Mouse (Mus musculus): ENCODE measurements around the gene Zdhhc8.
A peak's percentile ranks its signal among the peaks of the same experiment; 100 is the strongest.
"Not testable (repeated sequence)": the region's sequence is repeated elsewhere in the genome, so short reads cannot be mapped to it uniquely, and the experiment has no call there.

The Zdhhc8 gene

GRCm38 (mm10) chr16:18230617-18231016 lies 4.3 kb downstream of the Zdhhc8 start:
- DNase-seq: no peak

GRCm38 (mm10) chr16:18229622-18230021 lies 5.3 kb downstream of the Zdhhc8 start:
- peak; percentile 69 to 79 for DNase-seq

GRCm38 (mm10) chr16:18228856-18229255 lies 6.1 kb downstream of the Zdhhc8 start:
- peak; percentile 72 to 75 for DNase-seq

- DNase-seq: no peak
Measured at GRCm38 (mm10) chr16:18227897-18228422, 7.0 kb downstream of the Zdhhc8 start.

- DNase-seq: no peak
Measured at GRCm38 (mm10) chr16:18227187-18227586, 7.7 kb downstream of the Zdhhc8 start.

- no peak for DNase-seq
Measured at GRCm38 (mm10) chr16:18222188-18222587, 12.7 kb downstream of the Zdhhc8 start.

- DNase-seq: no peak
Measured at GRCm38 (mm10) chr16:18221543-18221898, 13.4 kb downstream of the Zdhhc8 start.

GRCm38 (mm10) chr16:18220856-18221542 lies 13.9 kb downstream of the Zdhhc8 start:
- DNase-seq: no peak

- no peak for DNase-seq
Measured at GRCm38 (mm10) chr16:18220001-18220400, 14.9 kb downstream of the Zdhhc8 start.

- no peak for DNase-seq
Measured at GRCm38 (mm10) chr16:18218580-18218996, 16.3 kb downstream of the Zdhhc8 start.

GRCm38 (mm10) chr16:18217579-18217978 lies 17.4 kb downstream of the Zdhhc8 start, which contains the start of gene Ccdc188:
Gene Ccdc188, plus strand, starts transcription at chr16:18217879.
- no peak for DNase-seq

GRCm38 (mm10) chr16:18214858-18215257 lies 20.1 kb downstream of the Zdhhc8 start:
- no peak for DNase-seq

GRCm38 (mm10) chr16:18213689-18214088 lies 21.2 kb downstream of the Zdhhc8 start:
- no peak for DNase-seq

- DNase-seq: peak; percentile 95 to 98
Measured at GRCm38 (mm10) chr16:18211417-18212171, 23.3 kb downstream of the Zdhhc8 start.

- peak; percentile 77 to 87 for DNase-seq
Measured at GRCm38 (mm10) chr16:18210701-18211416, 24.1 kb downstream of the Zdhhc8 start.

- no peak for DNase-seq
Measured at GRCm38 (mm10) chr16:18203430-18204091, 31.4 kb downstream of the Zdhhc8 start.

GRCm38 (mm10) chr16:18202061-18202460 lies 32.9 kb downstream of the Zdhhc8 start:
- no peak for DNase-seq

GRCm38 (mm10) chr16:18201620-18202019 lies 33.3 kb downstream of the Zdhhc8 start:
- no peak for DNase-seq

GRCm38 (mm10) chr16:18200062-18200461 lies 34.9 kb downstream of the Zdhhc8 start:
- DNase-seq: no peak

GRCm38 (mm10) chr16:18198365-18199098 lies 36.4 kb downstream of the Zdhhc8 start:
- DNase-seq: no peak

- DNase-seq: no peak
Measured at GRCm38 (mm10) chr16:18197881-18198280, 37.1 kb downstream of the Zdhhc8 start.

GRCm38 (mm10) chr16:18195561-18195960 lies 39.4 kb downstream of the Zdhhc8 start:
- DNase-seq: not testable (repeated sequence)
